Mouse (Mus musculus): ENCODE results near the gene Efcab11.
"Not testable (repeated sequence)": the region's sequence is repeated elsewhere in the genome, so short reads cannot be mapped to it uniquely, and the experiment has no call there.

Efcab11 gene

DNA sequence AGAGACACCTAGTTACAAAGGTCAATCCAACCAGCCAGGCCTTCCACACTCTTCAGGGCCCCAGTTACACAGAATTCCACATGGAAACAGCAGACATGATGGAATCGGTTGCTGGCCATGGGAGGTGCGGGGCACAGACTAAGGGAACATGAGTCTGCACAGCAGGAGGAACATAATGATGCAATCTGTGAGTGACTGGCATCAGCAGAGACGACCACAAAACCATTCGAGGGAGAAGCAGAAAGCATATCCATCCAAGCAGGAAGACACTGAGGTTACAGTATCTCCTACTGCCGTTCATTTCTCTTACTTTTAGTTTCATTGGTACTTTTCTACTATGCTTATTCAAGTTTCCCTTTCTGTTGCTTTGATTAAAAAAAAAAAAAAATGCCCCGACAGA, 9.6 kb downstream of the Efcab11 start:
- DNase-seq (ENCODE audit: low spot score): no peak

DNA sequence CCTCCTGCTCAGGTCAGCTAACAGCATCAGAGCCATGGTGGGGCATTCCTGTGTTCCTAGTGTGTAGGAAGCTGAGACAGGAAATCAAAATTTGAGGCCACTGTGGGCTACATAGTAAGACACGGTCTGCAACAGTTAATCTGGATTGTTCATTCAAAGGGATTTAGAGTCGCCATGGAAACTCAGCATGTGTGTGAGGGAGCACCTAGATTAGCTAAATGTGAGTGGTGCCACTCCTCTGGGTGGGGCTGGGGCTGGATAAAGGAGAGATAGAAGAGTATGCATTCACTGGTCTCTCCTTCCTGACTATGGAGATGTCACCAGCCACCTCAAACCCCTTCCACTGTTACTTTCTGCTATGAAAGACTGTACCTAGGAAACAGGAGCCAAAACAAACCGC, 10.8 kb downstream of the Efcab11 start:
- no peak for DNase-seq (ENCODE audit: low spot score)

DNA sequence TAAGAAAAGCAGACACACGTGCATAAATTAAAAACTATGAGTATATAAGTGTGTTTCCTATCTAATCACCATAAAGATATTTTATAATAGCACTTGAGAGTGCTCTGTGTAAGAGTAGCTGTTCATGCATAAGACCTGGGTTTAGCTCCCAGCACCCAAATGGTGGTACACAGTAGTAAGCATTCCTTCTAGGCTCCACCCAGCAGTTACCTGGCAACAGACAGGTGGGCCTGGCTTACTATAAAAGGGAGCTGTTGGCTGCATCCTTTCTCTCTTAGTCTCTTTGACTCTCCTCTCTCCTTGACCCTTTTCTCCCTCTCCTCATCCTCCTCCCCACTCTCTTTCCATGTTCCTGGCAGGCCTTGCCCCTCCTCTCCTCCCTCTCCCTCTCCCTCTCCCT, 15.4 kb downstream of the Efcab11 start:
- no peak for DNase-seq (ENCODE audit: low spot score)

DNA sequence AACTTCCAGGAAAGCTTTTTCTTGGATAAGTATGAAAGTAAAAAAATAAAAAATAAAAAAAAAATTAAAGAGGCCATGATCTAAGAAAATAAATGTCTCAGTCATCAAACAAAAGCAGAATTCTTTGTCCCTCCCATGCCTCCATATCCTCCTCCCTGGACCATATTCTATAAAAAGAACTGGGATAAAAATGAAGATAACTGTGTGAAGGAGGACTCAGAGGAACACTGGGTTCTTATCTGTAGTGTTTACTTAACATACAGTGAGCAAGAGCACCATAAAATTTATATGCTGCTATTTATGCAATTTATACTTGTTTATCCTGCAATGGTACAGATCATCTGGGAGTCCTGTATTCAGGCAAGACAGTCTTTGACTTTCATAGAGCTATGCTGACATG, 19.6 kb downstream of the Efcab11 start:
- no peak for DNase-seq (ENCODE audit: low spot score)

DNA sequence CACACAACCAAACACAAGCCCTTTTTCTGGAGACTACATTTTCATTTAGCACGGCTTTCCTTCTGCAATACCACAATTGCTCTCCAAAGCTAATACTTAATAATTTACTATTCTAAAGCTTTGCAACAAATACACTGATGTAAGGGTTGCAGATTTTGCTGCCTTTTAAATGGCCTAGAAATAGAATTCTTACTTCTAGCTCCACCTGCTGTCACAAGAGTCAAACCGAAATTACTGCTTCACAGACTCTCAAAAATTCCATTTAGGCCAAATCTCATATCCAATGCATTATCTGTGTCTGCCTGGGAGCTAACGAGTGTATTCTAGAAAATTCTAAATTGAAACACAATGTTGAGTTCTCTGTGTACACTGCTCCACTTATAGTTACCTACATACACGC, 23.3 kb downstream of the Efcab11 start:
- no peak for DNase-seq (ENCODE audit: low spot score)

DNA sequence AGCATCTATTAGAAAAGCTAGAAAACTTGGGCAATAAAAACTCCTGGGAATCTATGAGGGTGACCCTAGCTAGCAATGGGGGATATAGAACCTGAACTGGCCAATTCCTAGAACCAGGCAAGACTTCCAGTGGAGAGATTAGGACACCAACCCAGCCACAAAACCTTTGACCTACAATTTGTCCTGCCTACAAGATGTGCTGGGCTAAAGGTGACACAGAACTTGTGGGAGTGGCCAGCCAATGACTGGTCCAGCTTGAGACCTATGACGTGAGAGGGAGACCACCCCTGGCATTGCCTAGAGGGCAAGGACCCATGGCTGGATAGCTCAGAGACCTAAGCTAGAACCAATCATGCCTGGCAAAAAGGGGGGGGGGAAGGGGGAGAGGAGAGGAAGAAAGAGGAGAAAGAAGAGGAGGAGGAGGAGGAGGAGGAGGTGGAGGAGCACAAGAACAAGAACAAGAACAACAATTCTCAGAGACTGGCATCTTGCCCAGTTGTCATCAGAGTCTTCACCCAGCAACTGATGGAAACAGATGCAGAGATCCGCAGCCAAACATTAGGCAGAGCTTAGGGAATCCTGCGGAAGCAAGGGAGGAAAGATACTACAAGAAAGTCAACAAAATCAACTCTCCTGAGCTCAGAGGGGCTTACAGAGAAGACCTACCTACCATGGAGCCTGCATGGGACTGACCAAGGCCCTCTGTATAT, 24.7 kb downstream of the Efcab11 start:
- DNase-seq (ENCODE audit: low spot score): no peak

DNA sequence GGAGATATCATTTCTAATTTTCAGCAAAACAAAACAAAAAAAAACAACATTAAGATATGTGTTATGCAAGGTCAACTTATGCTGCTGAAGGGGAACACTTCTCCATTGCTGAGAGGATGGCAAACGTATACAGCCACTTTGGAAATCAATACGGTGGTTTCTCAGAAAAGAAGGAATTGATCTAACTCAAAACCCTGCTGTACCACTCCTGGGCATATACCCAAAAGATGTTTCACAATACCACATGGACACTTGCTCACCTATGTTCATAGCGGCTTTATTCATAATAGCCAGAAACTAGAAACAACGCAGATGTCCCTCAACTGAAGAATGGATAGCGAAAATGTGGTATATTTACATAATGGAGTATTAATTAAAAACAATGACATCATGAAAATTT, 25.6 kb downstream of the Efcab11 start:
- DNase-seq (ENCODE audit: low spot score): no peak

DNA sequence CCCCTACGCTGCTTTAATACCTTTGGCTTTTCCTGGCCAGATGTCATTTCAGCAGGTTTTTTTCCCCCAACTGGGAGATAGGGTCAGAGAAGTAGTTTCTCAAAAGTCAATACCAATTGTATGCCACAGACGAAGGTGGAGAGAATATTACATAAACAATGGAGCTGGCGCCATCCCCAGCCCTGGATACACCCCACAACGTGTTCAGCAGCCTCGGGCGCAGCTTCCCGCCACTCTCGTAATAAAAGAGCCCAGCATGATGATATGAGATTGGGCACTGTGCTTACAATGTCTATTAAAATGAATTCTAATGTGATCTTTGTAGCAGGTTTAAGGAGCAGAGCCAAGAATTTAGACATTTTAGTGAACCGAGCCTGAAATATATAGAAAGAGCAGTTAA, 28.2 kb downstream of the Efcab11 start:
- no peak for DNase-seq (ENCODE audit: low spot score)

DNA sequence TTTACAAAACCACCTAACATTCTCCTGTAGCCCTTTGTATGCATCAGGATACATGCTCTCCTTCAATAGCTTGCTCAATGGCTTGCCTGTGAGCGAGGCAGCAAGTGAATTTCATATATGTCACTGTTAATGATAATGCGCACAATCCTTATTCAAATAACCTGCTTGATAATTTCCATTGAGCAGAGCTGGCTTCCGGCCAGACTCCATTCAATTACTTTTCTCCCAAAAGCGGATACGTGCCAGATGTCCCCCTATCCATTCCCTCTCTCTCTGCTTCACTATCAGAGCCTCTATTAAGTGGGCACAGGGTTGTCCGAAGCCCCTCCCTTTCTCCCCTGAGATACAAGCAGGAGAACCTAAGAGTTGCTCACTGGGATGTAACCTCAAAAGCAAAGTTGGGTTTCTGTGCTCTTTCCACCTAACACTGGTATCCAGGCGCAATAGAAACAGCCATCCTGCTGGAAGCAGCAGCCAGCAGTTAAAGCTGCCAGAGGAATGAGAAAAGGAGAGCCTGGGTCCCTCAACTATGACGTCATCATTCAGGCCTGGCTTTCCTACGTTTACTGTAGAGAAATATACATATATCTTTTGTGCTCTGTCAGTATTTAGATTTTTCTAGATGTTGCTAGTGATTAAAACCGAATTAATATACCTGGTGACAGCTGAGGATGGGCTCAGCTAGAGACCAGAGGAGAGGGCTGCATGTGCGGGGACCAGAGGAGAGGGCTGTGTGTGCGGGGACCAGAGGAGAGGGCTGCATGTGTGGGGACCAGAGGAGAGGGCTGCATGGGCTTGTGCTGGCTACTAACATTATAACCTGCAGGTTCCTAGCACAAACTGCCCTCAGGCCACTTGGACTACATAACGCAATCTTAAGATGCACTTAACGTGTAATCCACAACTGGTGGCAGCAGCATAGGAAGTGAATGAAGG, 30.6 kb downstream of the Efcab11 start:
- no peak for DNase-seq (ENCODE audit: low spot score)

DNA sequence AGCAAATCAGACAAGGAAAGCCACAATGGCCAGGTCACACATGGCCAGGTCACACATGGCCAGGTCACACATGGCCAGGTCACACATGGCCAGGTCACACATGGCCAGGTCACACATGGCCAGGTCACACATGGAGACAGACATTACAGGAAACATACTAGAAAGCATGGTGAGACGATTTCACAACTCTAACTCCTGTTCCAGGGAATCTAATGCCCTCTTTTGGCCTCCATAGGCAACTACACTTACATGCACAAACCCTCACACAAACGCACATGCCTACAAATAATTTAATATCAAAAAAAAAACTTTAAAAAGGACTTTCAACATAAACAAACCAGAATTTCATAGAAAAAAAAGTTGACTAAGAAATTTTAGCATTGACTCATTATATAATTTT, 34.2 kb downstream of the Efcab11 start:
- DNase-seq (ENCODE audit: low spot score): no peak

DNA sequence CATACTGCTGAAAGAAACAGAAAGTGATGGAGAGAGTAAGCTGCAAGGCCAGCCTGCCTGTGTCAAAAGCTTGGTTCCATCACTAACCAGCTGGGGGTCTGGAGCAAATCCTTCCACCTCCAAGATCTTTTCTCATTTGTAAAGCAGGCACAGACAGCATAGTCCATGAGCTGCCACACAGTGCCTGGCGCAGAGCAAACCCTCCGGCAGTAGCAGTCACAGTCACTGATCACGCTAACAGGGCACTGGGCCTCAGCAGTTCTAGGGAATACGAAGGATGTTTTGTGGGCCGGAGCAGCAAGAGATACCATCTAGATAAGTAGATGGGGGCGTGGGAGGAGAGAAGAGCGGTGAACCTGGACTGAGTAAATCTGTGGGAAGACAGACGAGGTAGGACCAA, 39.3 kb downstream of the Efcab11 start:
- no peak for DNase-seq (ENCODE audit: low spot score)

DNA sequence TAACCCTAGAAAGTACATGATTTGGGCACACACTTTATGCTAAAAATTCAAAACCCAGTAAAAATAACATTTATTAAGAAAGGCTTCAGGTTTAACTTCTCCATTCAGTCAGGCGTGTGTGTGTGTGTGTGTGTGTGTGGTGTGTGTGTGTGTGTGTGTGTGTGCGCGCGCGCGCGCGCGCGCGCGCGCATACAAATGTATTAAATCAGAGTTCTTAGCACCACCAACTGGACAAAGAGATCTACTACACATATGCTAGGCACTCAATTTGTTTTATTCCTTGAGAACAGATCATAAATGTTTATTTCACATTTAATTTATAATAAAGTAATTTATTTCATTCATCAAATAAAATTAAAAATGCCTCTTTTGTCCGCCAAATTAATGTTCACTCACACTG, 45.5 kb downstream of the Efcab11 start:
- no peak for DNase-seq (ENCODE audit: low spot score)

DNA sequence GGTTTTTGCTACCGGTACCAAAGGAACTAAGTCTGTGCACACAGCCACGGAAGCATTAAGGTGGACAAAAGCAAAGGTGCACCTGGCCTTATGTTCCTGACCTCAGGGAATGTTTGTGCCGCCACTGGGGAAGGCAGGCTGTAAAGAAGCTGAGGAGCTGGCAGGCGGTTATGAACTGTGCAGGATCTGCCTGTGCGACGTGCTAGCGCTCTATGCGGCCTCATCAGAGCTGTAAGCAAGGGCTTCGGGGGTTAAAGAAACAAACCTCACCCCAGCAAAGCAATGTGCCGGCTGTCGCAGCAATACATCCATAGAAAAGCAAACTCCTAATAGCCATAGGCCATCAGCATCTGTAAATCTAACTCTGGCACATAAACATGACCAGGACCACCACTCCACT, 46.1 kb downstream of the Efcab11 start:
- no peak for DNase-seq (ENCODE audit: low spot score)

DNA sequence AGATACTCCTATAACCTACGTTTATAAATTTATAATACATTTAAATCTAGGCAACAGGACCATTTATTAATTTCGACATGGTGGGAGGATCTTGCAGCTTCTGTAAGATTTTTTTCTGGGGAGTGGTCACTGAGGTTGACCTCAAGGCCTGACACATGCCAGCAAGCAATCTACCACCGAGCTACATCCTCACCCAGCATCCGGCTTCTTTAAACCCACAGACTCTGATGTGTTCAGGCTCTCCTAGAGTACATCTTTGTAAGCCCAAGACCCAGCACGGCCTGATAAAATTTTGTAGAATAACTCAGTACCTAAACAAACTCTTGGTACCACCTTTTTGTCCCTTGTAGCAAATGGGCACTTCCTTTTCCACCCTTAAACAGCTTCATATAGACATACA, 46.7 kb downstream of the Efcab11 start:
- no peak for DNase-seq (ENCODE audit: low spot score)

DNA sequence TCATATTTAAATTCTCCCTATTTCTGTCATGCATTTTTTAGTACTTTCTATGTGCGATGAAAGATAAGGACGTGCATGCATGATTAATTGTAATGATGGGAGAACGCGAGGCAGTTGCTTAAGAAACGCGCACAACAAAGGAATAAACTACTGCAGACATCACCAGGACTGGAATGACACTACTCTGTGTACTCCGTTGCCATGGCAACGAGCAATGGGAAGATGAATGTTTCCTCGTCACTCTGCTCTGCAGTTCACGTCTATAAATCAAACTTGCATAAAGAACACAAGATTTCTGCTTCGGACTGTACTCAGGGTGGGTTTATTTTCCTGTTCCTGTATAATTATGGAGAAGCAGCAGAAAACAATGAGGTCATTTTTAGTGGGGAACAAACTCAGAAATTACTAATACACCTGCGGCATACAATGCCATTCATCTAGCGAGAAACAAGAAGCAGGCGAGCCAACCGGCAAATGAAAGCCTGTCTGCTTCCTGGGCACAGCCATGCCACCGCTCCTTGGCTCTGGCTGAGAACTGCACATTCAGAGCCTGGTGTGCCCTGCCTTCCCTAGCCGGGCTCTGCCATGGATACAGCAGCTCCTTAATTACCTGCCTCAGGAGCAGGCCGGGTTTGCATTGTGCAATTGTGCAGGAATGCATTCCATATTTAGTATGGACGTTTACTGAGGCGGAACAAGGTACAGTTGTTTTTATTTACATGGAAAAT, 47.7 kb downstream of the Efcab11 start:
- DNase-seq (ENCODE audit: low spot score): no peak

DNA sequence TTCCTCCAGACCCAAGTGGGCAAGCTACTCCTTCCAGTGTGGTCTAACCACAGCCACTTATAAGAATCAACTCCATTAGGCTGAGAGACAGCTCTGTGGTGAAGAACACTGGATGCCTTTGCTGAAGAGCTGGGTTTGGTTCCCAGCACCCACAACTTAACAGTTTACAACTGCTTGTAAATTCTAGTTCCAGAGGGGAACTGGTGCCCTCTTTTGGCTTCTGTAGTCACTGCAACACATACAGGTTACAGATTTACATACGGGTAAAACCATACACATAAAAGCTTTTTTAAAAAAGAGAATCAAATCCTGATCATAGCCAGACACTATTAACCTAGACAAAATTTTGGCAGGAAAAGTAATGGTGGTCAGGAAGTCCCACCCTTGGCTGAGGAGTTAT, 50.8 kb downstream of the Efcab11 start:
- DNase-seq (ENCODE audit: low spot score): no peak

DNA sequence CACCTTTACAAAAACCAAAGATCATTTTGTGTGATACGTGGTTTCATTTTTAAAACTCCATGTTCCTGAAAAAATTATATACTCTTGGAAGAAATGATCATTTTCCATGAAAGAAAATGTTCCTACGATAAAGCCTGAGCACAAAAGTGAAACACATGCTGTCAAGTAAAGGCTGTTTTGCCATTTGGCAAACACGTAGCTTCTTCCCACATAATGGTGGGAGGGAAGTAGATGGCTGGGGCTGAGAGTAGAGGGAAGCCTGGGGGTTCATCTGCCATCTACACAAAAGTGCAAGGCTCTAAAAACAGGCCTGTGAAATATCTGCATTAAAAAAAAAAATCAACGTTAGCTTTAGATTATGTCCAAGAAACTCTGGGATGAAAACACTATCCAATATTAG, 61.6 kb downstream of the Efcab11 start:
- no peak for DNase-seq (ENCODE audit: low spot score)

DNA sequence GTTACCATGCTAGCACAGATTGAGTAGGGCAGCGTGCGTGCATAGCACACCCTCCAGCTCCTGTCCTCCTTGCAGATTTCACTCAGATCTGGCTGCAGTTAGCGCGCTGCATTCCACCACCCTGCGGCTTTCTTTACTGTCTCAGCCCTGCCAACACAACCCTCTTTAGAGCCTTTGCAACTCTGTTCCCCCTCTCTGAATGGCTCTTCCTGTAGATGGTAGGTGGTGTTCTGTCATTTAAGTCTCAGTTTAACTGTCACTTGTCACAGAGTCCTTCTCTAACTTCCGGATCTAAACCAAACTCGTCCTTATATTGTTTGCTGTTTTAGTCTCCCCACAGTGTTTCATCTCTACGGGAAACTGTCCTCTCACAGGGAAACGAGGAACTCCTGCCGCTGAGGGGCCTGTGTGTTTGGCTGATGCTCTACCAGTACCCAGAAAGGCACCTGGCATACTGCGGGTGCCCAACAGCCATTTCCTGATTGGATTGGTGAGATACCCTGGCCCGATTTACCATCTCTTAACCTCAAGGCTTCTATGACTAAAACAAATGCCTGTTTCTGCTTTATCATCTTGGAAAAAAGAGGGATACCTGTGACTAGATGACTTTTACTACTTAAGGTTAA, 62.8 kb downstream of the Efcab11 start:
- no peak for DNase-seq (ENCODE audit: low spot score)

DNA sequence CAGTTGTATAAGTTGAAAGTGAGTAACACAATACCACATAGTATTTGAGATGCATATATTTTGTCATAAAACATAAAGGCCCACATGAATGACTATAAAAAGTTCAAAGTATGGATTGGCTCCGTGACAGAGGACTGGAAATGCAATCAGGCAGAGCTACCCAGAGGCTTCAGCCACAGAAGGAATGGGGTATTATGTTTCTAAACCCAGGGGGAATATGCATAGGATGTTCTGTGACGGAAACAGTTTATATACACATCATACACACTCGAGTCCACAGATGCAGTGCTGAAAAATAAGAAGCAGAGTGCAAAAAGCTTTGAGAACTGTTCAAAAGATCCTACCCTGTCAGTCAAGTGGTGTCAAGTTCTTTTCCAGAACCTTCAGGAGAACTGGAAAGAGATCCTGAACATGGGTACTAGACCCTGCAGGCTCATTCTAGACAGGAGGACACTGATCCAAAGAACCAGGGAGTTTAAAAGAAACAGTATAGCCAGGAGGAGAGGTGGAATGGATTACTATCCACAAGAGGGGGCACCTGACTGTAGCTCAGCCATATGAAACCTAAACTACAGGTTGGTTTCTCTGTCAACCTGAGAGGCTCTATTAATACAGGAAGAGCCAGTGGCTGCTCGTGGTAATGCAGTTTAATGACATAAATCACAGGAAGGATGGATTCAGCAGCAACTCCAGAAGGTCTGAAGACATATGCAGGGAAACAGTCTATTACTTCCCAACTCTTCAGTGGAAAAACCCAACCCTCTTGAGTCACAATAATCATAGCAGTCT, 64.9 kb downstream of the Efcab11 start:
- DNase-seq (ENCODE audit: low spot score): no peak

DNA sequence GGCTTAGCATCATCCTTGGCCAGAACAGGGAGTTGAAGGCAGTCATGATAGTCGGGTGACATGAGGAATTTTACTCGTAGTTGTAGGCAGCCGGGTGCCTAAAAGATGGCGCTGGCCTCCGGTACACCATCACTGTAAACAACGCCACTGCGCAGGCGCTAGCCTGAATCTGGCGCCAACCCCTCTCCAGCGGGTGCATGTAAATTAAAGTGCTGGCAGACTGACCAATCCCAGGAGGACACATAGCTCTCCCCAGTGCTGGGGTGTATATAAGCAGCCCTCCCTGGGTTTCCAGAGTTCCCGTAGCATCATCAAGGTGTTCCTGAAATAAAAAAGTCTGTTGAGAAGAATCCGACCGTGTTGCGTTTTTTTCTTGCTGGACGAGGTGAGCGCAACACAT, 66.2 kb downstream of the Efcab11 start:
- DNase-seq (ENCODE audit: low spot score): not testable (repeated sequence)

DNA sequence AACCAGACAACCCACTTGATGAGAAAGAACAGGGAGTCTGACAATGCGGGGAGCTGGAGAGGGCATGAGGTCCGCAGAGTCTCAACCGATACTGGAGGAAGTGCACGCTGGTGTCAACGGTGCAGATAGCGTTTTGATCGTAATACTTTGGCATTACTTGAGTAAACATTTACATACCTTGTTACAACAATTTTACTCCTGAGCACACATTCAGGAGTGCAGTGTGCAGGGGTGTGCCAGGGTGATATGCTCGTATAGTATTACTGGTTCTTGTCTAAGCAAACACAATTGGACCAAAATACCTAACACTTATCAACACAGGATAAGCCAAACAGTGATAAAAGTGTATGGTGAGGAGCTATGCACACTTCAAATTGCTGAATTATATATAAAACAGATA, 69.0 kb downstream of the Efcab11 start:
- no peak for DNase-seq (ENCODE audit: low spot score)

DNA sequence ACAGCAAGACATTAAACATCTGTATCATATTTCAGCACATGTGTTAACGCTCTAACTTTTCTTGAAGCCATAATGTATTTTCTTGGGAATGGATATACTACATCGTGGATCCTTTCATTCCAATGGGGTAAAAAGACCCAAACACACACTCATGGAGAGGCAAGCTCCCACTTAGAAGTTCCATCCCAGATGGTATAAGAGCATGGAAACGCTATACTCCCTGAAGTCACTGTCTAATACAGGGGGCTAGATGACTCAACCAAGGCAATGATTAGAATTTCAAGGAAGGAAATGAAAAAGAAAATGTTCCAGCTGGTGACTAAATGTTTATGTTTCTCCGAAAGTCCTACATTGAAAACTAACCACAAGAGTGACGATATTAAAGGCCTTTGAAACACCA, 76.3 kb downstream of the Efcab11 start:
- DNase-seq (ENCODE audit: low spot score): no peak
